Mouse (Mus musculus): ENCODE results near the gene Masp1.

The Masp1 gene

GRCm38 (mm10) chr16:23511166-23511935, 9.3 kb downstream of the Masp1 start:
- DNase-seq (ENCODE audit: low spot score), result no peak

- no peak for DNase-seq (ENCODE audit: low spot score)
These were observed 14.5 kb downstream of the Masp1 start for GRCm38 (mm10) chr16:23505904-23506687.

GRCm38 (mm10) chr16:23504320-23504744, 16.3 kb downstream of the Masp1 start:
- no peak for DNase-seq (ENCODE audit: low spot score)

- DNase-seq (ENCODE audit: low spot score), result no peak
These were observed 17.3 kb downstream of the Masp1 start for GRCm38 (mm10) chr16:23503351-23503750.

GRCm38 (mm10) chr16:23502478-23502877, 18.1 kb downstream of the Masp1 start:
- no peak for DNase-seq (ENCODE audit: low spot score)

GRCm38 (mm10) chr16:23501288-23501687, 19.3 kb downstream of the Masp1 start:
- DNase-seq (ENCODE audit: low spot score), result no peak

GRCm38 (mm10) chr16:23500558-23500957, 20.1 kb downstream of the Masp1 start:
- DNase-seq (ENCODE audit: low spot score), result no peak

GRCm38 (mm10) chr16:23498691-23499131, 21.9 kb downstream of the Masp1 start:
- DNase-seq (ENCODE audit: low spot score), result no peak

- no peak for DNase-seq (ENCODE audit: low spot score)
These were observed 22.7 kb downstream of the Masp1 start for GRCm38 (mm10) chr16:23497881-23498280.

- DNase-seq (ENCODE audit: low spot score), result no peak
These were observed 23.2 kb downstream of the Masp1 start for GRCm38 (mm10) chr16:23497440-23497839.

GRCm38 (mm10) chr16:23496245-23496924, 24.2 kb downstream of the Masp1 start:
- no peak for DNase-seq (ENCODE audit: low spot score)

GRCm38 (mm10) chr16:23492783-23493182, 27.8 kb downstream of the Masp1 start:
- DNase-seq (ENCODE audit: low spot score), result no peak

- no peak for DNase-seq (ENCODE audit: low spot score)
These were observed 37.3 kb downstream of the Masp1 start for GRCm38 (mm10) chr16:23483292-23483691.

GRCm38 (mm10) chr16:23482846-23483245, 37.8 kb downstream of the Masp1 start:
- DNase-seq (ENCODE audit: low spot score), result no peak

- no peak for DNase-seq (ENCODE audit: low spot score)
These were observed 38.4 kb downstream of the Masp1 start for GRCm38 (mm10) chr16:23482218-23482617.

- no peak for DNase-seq (ENCODE audit: low spot score)
These were observed 40.6 kb downstream of the Masp1 start for GRCm38 (mm10) chr16:23479872-23480603.

- no peak for DNase-seq (ENCODE audit: low spot score)
These were observed 44.0 kb downstream of the Masp1 start for GRCm38 (mm10) chr16:23476598-23476997.

GRCm38 (mm10) chr16:23475651-23476050, 45.0 kb downstream of the Masp1 start:
- DNase-seq (ENCODE audit: low spot score), result no peak

GRCm38 (mm10) chr16:23472046-23472445, 48.6 kb downstream of the Masp1 start:
- no peak for DNase-seq (ENCODE audit: low spot score)

- no peak for DNase-seq (ENCODE audit: low spot score)
These were observed 49.1 kb downstream of the Masp1 start for GRCm38 (mm10) chr16:23471551-23471950.

- no peak for DNase-seq (ENCODE audit: low spot score)
These were observed 56.8 kb downstream of the Masp1 start for GRCm38 (mm10) chr16:23463671-23464347.
